Mouse (Mus musculus) regulatory T cell (primary cell): Measurements from ENCODE around the gene Agpat2.

Source experiments
- in situ Hi-C: fragments of 300-600 bp; cut with MboI, MseI; formaldehyde crosslinking; loops from one replicate; pipeline ENCODE4 v1.15.1; 2025; ENCODE audit warnings: high pct_unique_total_duplicates

Agpat2 gene

GRCm38 (mm10) chr2:26575378-26575777 is 28.8 kb downstream of the Agpat2 start:
- in situ Hi-C loops, result no loop called here

GRCm38 (mm10) chr2:26574862-26575261 is 29.4 kb downstream of the Agpat2 start:
- in situ Hi-C loops, result no loop called here

- in situ Hi-C loops, result no loop called here
Observed at GRCm38 (mm10) chr2:26573807-26574206, 30.4 kb downstream of the Agpat2 start.

GRCm38 (mm10) chr2:26573396-26573795 is 30.8 kb downstream of the Agpat2 start:
- in situ Hi-C loops, result no loop called here

GRCm38 (mm10) chr2:26571826-26572225 is 32.4 kb downstream of the Agpat2 start:
- in situ Hi-C loops, result no loop called here

- in situ Hi-C loops, result no loop called here
Observed at GRCm38 (mm10) chr2:26571400-26571799, 32.8 kb downstream of the Agpat2 start.

- in situ Hi-C loops, result no loop called here
Observed at GRCm38 (mm10) chr2:26570034-26570433, 34.2 kb downstream of the Agpat2 start.

GRCm38 (mm10) chr2:26566221-26566620 is 38.0 kb downstream of the Agpat2 start:
- in situ Hi-C loops, result no loop called here

- in situ Hi-C loops, result loop anchor here (5.0 kb wide), 1 partner anchor 109 kb away; no protein-coding TSS in a partner anchor
Observed at GRCm38 (mm10) chr2:26561351-26562016, 42.7 kb downstream of the Agpat2 start.

GRCm38 (mm10) chr2:26560506-26560905 is 43.7 kb downstream of the Agpat2 start:
- in situ Hi-C loops, result loop anchor here (5.0 kb wide), 1 partner anchor 108 kb away; no protein-coding TSS in a partner anchor

- in situ Hi-C loops, result no loop called here
Observed at GRCm38 (mm10) chr2:26556535-26556993, 47.7 kb downstream of the Agpat2 start.

- in situ Hi-C loops, result no loop called here
Observed at GRCm38 (mm10) chr2:26555076-26555475, 49.1 kb downstream of the Agpat2 start.

- in situ Hi-C loops, result no loop called here
Observed at GRCm38 (mm10) chr2:26553904-26554303, 50.3 kb downstream of the Agpat2 start.

- in situ Hi-C loops, result no loop called here
Observed at GRCm38 (mm10) chr2:26552066-26552465, 52.2 kb downstream of the Agpat2 start.

- in situ Hi-C loops, result no loop called here
Observed at GRCm38 (mm10) chr2:26551446-26551845, 52.8 kb downstream of the Agpat2 start.

GRCm38 (mm10) chr2:26550777-26551176 is 53.4 kb downstream of the Agpat2 start:
- in situ Hi-C loops, result no loop called here

- in situ Hi-C loops, result no loop called here
Observed at GRCm38 (mm10) chr2:26550205-26550604, 54.0 kb downstream of the Agpat2 start.

GRCm38 (mm10) chr2:26549801-26550200 is 54.4 kb downstream of the Agpat2 start:
- in situ Hi-C loops, result no loop called here

GRCm38 (mm10) chr2:26547481-26547880 is 56.7 kb downstream of the Agpat2 start:
- in situ Hi-C loops, result no loop called here

- in situ Hi-C loops, result no loop called here
Observed at GRCm38 (mm10) chr2:26544265-26544664, 60.0 kb downstream of the Agpat2 start.

- in situ Hi-C loops, result no loop called here
Observed at GRCm38 (mm10) chr2:26543768-26544167, 60.4 kb downstream of the Agpat2 start.

- in situ Hi-C loops, result no loop called here
Observed at GRCm38 (mm10) chr2:26543155-26543554, 61.1 kb downstream of the Agpat2 start.
